Mouse (Mus musculus) midbrain, embryonic 11.5 days (tissue): ENCODE measurements around the gene Lpar5. TPM values are rescaled to one million over a fixed set of nuclear protein-coding genes. Genes with fewer than 3 reads are reported as not detected.

ENCODE experiments used
- ATAC-seq: fragments of 200-750 bp; cut with Nextera tagmentation; 2 replicates; pipeline ENCODE4 v1.8.0; 2017; ENCODE audit warnings: moderate TSS enrichment, moderate library complexity; ENCODE audit not compliant: low FRiP score
- DNase-seq: peaks from one replicate; pipeline ENCODE4 v3.0.0; 2015; ENCODE audit warnings: low spot score; ENCODE audit errors: missing footprints
- H3K27ac ChIP-seq: fragments of 300-500 bp; sonication (generic); 2 replicates; pipeline ENCODE4 v1.5.1; 2014; ENCODE audit warnings: low read depth, low read length
- H3K27me3 ChIP-seq: fragments of 300-500 bp; sonication (generic); 2 replicates; pipeline ENCODE4 v1.6.1; 2014; ENCODE audit warnings: mild to moderate bottlenecking, low read length, moderate library complexity, mixed read lengths; ENCODE audit not compliant: control insufficient read depth, insufficient read depth
- H3K36me3 ChIP-seq: fragments of 300-500 bp; sonication (generic); 2 replicates; pipeline ENCODE4 v1.6.1; 2014; ENCODE audit warnings: mild to moderate bottlenecking, low read length, moderate library complexity, mixed read lengths; ENCODE audit not compliant: control insufficient read depth, insufficient read depth
- H3K4me1 ChIP-seq: fragments of 300-500 bp; sonication (generic); 2 replicates; pipeline ENCODE4 v1.6.1; 2014; ENCODE audit warnings: low read length; ENCODE audit not compliant: control insufficient read depth, insufficient read depth
- H3K4me2 ChIP-seq: fragments of 300-500 bp; sonication (generic); 2 replicates; pipeline ENCODE4 v1.6.1; 2014; ENCODE audit warnings: mild to moderate bottlenecking, moderate library complexity
- H3K4me3 ChIP-seq: fragments of 300-500 bp; sonication (generic); 2 replicates; pipeline ENCODE4 v1.5.1; 2014; ENCODE audit warnings: low read depth, low read length
- H3K9ac ChIP-seq: fragments of 300-500 bp; sonication (generic); 2 replicates; pipeline ENCODE4 v1.6.1; 2014; ENCODE audit warnings: low read length
- H3K9me3 ChIP-seq: fragments of 300-500 bp; sonication (generic); 2 replicates; pipeline ENCODE4 v1.6.1; 2016; ENCODE audit warnings: low read length; ENCODE audit not compliant: control insufficient read depth
- WGBS: fragments of 180-500 bp; shearing (Covaris S2); extraction: QIAGEN DNeasy Blood & Tissue Kit; methylation state at CpG from one replicate; pipeline ENCODE4 v1.1.7; 2014; 5-methylcytosine and 5-hydroxymethylcytosine counted together
- polyA plus RNA-seq: library from polyadenylated mRNA; unstranded; fragments of >200 nt; fragmentation: Nextera tagmentation; extraction: Ambion mirVana; gene quantifications from 2 replicates; pipeline ENCODE4 v1.2.1, GENCODE M21; 2014

Lpar5 gene
- polyA plus RNA-seq, 1 experiment from 2014 or later, result not detected

DNA sequence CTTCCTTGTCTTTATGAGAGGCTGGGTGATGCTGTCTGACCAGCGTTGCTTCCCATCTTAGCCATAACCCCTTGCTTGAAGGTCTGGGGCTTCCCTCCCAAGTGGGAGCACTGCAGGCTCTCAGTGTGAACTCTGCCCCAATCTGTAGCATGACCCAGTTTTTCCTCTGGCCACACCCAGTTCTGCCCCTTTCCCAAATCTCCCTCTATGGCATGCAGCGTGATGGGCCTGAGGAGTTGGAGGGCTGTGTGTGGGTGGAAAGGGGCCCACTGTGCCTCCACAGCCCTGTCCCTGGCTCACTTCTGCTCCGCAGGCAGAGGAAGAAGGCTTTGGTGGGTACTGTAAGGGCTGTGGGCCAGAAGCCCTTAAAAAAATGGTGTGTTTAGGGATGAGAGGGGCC lies 30.8 kb downstream of the Lpar5 start:
- Histone ChIP-seq H3K4me2 (peak overlapping the region; percentile 97), H3K4me3 (peak overlapping the region; percentile 62), H3K9ac (peak overlapping the region; percentile 94), H3K9me3 (no peaks in the 10 kb centered on the region), H3K27me3 (no peaks in the 10 kb centered on the region), H3K36me3 (peaks cover 29% of the 10 kb centered on the region), H3K4me1 (peaks cover 29% of the 10 kb centered on the region), H3K27ac (no peak overlapping the region)
- no peak for ATAC-seq
- DNase-seq, result no peak
- WGBS, result 74% methylated on average over 3 of the region's 3 CpGs

DNA sequence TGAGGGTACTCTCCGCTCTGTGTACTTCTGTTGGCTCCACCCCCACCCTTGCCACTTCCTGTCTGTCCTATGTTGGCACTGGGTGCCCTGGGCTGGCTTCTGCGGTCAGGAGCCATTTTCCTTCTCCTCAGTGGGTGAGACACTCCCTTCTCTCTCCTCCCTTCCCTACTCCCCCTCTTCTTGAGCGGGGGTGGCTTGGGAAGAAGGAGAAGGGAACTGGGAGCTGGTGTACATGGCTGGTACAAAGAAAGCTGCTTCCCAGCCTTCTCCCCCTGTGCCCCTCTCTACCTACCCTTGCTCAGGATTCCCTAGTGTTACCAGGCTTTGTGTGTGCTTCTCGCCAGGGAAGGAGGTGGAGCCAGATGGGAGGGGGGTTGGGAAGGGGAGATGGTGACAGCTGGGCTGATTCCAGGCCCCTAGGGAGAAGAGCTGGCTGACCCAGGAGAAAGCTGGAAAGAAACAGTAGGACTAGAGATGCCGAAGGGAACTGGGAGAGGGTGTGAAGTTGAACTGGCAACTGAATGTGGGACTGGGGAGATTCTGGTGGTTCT lies 31.8 kb downstream of the Lpar5 start:
- H3K4me1 ChIP-seq, result peaks cover 29% of the 10 kb centered on the region
- peak overlapping the region; percentile 62 for H3K4me3 ChIP-seq
- H3K4me2 ChIP-seq, result peak overlapping the region; percentile 97
- peaks cover 33% of the 10 kb centered on the region for H3K36me3 ChIP-seq
- ATAC-seq, result no peak
- 50% methylated on average over 5 of the region's 5 CpGs for WGBS
- peak overlapping the region; percentile 62 for H3K27ac ChIP-seq
- no peaks in the 10 kb centered on the region for H3K9me3 ChIP-seq
- peak overlapping the region; percentile 94 for H3K9ac ChIP-seq
- no peaks in the 10 kb centered on the region for H3K27me3 ChIP-seq
- DNase-seq, result no peak

DNA sequence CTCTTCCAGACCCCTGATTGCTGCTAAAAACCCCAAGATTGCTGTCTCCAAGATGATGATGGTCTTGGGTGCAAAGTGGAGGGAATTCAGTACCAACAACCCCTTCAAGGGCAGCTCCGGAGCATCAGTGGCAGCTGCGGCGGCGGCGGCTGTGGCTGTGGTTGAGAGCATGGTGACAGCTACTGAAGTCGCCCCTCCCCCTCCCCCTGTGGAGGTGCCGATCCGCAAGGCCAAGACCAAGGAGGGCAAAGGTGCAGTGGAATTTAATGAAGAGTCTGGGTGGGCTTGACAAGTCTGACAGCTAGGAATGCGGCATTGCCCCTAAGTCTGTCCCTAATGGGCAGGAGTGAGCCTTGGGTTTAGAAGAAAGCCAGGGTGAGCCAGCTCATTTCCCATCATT lies 33.7 kb downstream of the Lpar5 start:
- 92% methylated on average over 9 of the region's 9 CpGs for WGBS
- Histone ChIP-seq H3K4me1 (peaks cover 29% of the 10 kb centered on the region), H3K9ac (no peak overlapping the region), H3K27me3 (no peaks in the 10 kb centered on the region), H3K9me3 (no peaks in the 10 kb centered on the region), H3K36me3 (peaks cover 46% of the 10 kb centered on the region), H3K4me2 (no peak overlapping the region), H3K4me3 (no peak overlapping the region), H3K27ac (no peak overlapping the region)
- ATAC-seq, result no peak
- DNase-seq, result no peak

DNA sequence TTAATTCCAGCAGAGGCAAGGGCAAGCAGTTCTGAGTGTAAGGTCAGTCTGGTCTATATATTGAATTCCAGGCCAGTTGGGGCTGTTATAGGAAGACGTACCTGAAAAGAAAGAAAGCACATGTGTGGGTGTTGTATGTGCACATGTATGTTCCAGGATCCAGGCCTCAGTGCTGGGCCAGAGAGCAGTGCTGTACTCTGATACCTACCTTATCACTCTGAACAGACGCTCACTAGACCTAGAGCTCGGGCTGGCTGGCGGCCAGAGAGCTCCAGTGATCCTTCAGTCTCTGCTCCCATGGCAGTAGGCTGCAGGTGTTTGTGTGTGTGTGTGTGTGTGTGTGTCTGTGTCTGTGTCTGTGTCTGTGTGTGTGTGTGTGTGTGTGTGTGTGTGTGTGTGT lies 36.5 kb downstream of the Lpar5 start:
- no peak overlapping the region for H3K4me2 ChIP-seq
- H3K27ac ChIP-seq, result no peak overlapping the region
- DNase-seq (no peak), ATAC-seq (no peak)
- no peak overlapping the region for H3K9ac ChIP-seq
- 0 out of 2 replicates have a peak, but pooled peaks cover 4% of the 10 kb centered on the region for H3K9me3 ChIP-seq
- peaks cover 72% of the 10 kb centered on the region for H3K36me3 ChIP-seq
- 88% methylated on average over 4 of the region's 4 CpGs for WGBS
- H3K27me3 ChIP-seq, result no peaks in the 10 kb centered on the region
- H3K4me1 ChIP-seq, result peaks cover 9% of the 10 kb centered on the region
- H3K4me3 ChIP-seq, result no peak overlapping the region

DNA sequence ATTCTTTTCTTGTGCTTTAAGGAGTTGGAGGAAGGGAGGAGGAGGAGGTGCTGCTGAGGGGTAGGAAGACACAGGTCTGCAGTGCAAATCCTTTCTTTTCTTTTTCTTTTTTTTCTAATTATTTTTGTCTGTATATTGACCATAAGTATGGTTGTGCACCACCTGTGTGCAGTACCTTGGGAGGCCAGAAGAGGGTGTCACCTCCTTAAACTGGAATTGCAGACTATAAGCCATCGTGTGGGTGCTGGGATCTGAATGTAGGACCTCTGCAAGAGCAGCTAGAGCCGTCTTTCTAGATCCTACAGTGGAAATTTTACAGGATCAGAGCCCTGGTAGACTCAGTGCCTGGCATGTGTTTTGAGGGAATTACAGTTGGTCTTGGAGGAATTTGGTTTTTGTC lies 40.0 kb downstream of the Lpar5 start:
- Histone ChIP-seq H3K9ac (no peak overlapping the region), H3K4me3 (no peak overlapping the region), H3K4me1 (no peaks in the 10 kb centered on the region), H3K27ac (no peak overlapping the region), H3K27me3 (no peaks in the 10 kb centered on the region), H3K36me3 (peaks cover 79% of the 10 kb centered on the region), H3K4me2 (no peak overlapping the region), H3K9me3 (0 out of 2 replicates have a peak, but pooled peaks cover 4% of the 10 kb centered on the region)
- DNase-seq, result no peak
- 94% methylated on average over 2 of the region's 2 CpGs for WGBS
- no peak for ATAC-seq

DNA sequence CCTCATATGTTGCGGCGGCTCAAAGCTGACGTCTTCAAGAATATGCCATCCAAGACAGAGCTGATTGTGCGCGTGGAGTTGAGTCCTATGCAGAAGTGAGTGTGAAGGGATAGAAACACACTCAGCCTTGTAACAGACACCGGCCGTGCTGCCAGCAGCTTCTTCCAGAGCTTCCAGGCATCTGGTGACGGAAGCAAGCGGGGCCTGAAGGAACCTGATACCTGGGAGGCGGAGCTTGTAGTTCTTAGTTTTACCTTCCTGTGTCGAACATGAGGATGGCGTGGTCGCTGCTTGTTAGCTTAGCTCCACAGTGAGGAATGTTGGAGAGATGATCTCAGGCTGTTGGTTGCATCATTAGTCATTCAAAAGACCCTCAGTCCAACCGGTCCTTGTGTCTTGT lies 41.7 kb downstream of the Lpar5 start:
- peaks cover 82% of the 10 kb centered on the region for H3K36me3 ChIP-seq
- no peak overlapping the region for H3K4me2 ChIP-seq
- H3K9ac ChIP-seq, result no peak overlapping the region
- 0 out of 2 replicates have a peak, but pooled peaks cover 4% of the 10 kb centered on the region for H3K9me3 ChIP-seq
- no peak overlapping the region for H3K4me3 ChIP-seq
- no peaks in the 10 kb centered on the region for H3K4me1 ChIP-seq
- no peaks in the 10 kb centered on the region for H3K27me3 ChIP-seq
- no peak overlapping the region for H3K27ac ChIP-seq
- no peak for ATAC-seq
- DNase-seq, result no peak
- 93% methylated on average over 14 of the region's 14 CpGs for WGBS

DNA sequence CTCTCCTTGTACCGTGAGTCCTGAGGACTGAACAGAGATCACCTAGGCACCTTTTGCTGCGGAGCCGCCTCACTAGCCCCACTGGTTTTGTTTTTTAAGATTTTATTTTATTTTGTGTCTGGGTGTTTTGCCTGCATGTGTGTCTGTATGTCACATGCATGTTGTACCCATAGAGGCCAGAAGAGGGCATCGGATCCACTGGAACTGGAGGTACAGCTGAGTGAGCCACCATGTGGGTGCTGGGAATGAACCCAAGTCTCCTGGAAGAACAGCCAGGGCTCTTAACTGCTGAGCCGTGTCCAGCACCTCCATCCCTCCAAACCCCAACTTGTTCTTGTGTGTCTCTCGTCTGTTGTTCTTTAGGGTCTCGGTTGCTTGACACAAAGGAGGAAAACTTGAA lies 43.2 kb downstream of the Lpar5 start:
- no peak overlapping the region for H3K9ac ChIP-seq
- H3K9me3 ChIP-seq, result 0 out of 2 replicates have a peak, but pooled peaks cover 4% of the 10 kb centered on the region
- DNase-seq (no peak), ATAC-seq (no peak)
- no peak overlapping the region for H3K27ac ChIP-seq
- 93% methylated on average over 7 of the region's 7 CpGs for WGBS
- no peak overlapping the region for H3K4me3 ChIP-seq
- no peaks in the 10 kb centered on the region for H3K27me3 ChIP-seq
- H3K36me3 ChIP-seq, result peaks cover 77% of the 10 kb centered on the region
- no peak overlapping the region for H3K4me2 ChIP-seq
- H3K4me1 ChIP-seq, result no peaks in the 10 kb centered on the region

DNA sequence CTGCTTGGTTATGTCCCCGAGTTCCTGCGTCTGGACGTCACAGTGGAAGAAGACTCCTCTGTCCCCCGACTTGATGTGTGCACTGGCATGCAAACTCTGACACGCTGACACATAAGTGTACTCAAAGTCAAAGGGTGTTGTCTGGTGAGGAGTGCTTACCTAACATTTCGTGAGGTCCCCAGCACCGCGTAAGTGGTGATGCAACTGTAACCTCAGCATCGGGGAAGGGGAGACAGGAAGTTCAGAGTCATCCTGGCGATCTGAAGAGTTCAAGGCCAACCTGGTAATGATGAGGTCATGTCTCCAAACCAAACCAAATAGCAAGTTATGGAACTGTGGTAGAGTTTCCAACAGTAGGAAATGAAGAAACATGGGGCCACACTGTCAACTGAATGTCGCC lies 44.8 kb downstream of the Lpar5 start:
- Histone ChIP-seq H3K27me3 (no peaks in the 10 kb centered on the region), H3K4me2 (no peak overlapping the region), H3K4me3 (no peak overlapping the region), H3K27ac (no peak overlapping the region), H3K36me3 (peaks cover 67% of the 10 kb centered on the region), H3K4me1 (no peaks in the 10 kb centered on the region), H3K9ac (no peak overlapping the region), H3K9me3 (no peaks in the 10 kb centered on the region)
- ATAC-seq, result no peak
- DNase-seq, result no peak
- whole genome bisulfite sequencing, result 92% methylated on average over 11 of the region's 11 CpGs

DNA sequence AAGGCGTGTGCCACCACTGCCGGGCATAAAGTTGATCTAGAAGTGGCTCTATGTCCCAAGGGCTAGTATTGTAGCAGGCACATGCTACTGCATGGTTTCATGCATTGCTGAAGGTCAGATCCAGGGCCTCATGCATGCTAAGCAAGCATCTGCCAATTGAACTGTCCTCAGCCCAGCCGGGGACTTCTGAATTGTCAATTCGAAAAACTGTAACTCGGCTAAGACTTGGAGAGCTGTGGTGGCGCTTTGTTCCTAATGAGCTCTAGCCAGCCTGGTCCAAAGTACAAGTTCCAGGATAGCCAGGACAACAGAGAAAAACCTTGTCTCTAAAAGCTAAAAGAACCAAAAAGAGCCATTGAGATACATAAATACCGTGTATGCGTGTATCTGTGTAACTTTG lies 51.7 kb downstream of the Lpar5 start:
- WGBS, result 94% methylated on average over 8 of the region's 8 CpGs
- Histone ChIP-seq H3K27ac (no peak overlapping the region), H3K4me2 (no peak overlapping the region), H3K4me3 (no peak overlapping the region), H3K4me1 (no peaks in the 10 kb centered on the region), H3K9me3 (no peaks in the 10 kb centered on the region), H3K36me3 (peaks cover 63% of the 10 kb centered on the region), H3K9ac (no peak overlapping the region), H3K27me3 (no peaks in the 10 kb centered on the region)
- DNase-seq (no peak), ATAC-seq (no peak)
